Mouse (Mus musculus): ENCODE measurements around the gene Ubash3a.

The Ubash3a gene

GRCm38 (mm10) chr17:31207771-31208334 lies at the start of gene Ubash3a:
Ubash3a (plus strand) TSS chr17:31207873.
- no peak for DNase-seq (ENCODE audit: low spot score in 2 of 2)

DNA sequence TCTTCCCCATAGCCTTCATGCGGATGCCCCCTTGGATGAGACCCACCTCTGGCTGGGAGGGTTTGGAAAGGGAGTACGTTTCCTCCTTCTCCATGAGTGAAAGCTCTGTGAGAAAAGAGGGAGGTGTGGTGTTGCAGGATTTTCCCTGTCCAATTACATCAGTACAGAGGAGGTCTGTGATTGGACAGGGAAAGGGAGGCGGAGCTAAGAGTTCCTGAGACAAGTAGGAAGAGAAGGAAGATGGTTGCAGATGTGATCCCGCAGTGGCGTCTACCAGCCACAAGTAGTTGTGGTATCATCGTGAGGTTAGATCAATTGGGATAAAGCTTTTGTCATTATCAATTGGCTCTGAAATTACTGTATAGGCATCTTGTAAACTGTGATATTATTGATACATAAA lies 49.8 kb upstream of the Ubash3a start:
- DNase-seq (ENCODE audit: low spot score in 2 of 2), result no peak

DNA sequence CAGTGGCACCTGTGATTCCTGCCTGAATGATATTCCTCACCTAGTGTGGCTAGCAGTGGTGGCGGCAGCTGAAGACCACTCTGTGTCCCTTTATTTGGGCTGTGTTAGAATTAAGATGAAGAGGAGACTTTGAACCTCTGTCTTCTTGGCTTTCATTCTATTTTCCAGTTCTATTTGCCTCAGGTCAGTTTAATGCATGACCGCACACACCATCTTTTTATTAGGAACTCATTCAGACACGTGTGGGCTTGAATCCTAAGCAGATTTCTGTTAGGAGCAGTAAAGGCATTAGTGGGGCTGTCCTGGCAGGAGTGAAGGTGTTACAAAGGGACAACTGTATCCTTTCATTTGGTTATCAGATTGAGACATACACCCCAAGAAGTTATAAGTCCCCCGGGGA lies 47.4 kb upstream of the Ubash3a start:
- DNase-seq (ENCODE audit: low spot score in 2 of 2), result no peak

GRCm38 (mm10) chr17:31162607-31163006 lies 45.1 kb upstream of the Ubash3a start:
- DNase-seq (ENCODE audit: low spot score in 2 of 2), result no peak

DNA sequence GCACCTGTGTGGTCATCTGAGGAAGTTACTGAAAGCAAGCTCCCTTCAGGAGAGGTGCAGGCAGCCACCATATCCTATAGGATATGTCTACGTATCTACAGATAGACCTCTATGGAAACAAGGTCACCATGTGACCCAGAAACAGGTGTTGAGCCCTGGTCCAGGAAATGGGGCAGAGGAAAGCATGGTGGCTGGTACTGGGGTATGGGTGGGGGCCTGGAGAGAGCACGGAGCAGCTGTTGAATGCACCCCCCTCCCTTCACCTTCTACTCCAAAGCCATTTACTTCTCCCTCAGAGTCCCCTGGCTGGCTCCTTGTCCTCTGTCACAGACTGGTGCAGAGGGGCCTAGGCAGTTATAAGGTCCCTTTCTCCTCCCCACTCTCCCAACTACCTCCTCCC lies 43.9 kb upstream of the Ubash3a start:
- DNase-seq (ENCODE audit: low spot score in 2 of 2), result no peak

DNA sequence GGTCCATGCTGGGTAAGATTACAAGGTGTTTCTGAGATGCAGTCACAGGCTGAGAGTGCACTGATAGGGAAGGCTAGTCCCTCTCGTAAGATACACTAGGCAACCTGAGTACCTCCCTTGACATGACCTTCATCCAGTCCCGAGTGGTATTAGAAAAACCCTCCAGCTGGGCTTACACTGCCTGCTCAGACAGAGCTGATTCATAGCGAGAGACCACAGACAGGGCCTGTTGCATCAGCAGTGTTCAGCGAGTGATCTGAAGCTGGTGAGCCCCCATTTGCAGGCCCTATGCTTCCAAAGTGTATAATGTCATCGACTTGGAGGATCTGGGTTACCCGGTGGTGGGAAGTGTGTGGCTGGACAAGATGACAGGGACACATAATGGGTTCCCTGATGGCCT lies 42.5 kb upstream of the Ubash3a start, which contains the start of gene Tff1:
Tff1 (minus strand) TSS at position 151 of the 400 bp plus-strand sequence.
- DNase-seq (ENCODE audit: low spot score in 2 of 2), result no peak

GRCm38 (mm10) chr17:31169796-31170195 lies 37.9 kb upstream of the Ubash3a start:
- no peak for DNase-seq (ENCODE audit: low spot score in 2 of 2)

DNA sequence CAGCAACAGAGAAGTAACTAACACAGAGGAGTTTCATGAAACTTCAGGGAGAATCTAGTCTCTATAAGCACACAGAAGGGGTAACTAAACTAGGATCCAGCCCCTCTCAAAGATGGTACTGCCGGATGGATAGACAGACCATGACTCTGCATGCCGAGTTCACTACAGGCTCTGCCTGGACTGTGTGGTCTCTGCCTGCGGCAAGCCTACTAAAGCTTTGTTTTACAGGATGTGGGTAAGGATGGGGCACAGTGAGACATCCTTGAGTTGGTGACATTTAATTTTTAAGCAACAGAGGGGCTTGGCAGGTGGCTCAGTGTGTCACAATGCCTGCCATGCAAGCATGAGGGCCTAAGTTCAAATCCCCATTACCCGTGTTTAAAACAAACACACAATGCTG lies 31.4 kb upstream of the Ubash3a start:
- DNase-seq (ENCODE audit: low spot score in 2 of 2), result no peak

DNA sequence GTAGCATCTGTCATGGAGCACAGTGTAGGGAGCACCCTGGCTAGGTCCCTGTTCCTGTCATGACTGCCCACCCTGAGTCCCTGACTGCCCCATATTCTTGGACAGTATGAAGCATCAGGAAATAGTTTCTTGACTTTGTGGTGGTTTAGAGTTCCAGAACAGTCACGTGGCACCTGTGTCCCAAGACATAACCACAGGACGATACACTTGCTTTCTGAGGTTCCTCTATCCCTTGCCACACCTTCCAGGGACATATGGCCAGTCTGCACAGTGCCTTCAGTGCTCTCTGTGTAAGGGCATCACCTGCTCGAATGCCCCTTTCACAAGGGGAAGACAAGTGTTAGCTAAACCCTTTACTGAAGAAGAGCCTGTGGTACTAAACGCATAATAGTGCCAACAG lies 26.2 kb upstream of the Ubash3a start:
- DNase-seq (ENCODE audit: low spot score in 2 of 2), result no peak

GRCm38 (mm10) chr17:31183180-31183974 lies 24.3 kb upstream of the Ubash3a start:
- DNase-seq (ENCODE audit: low spot score in 2 of 2), result peak; percentile 28 to 37

GRCm38 (mm10) chr17:31184269-31184990 lies 23.2 kb upstream of the Ubash3a start:
- no peak for DNase-seq (ENCODE audit: low spot score in 2 of 2)

GRCm38 (mm10) chr17:31187370-31187769 lies 20.3 kb upstream of the Ubash3a start:
- DNase-seq (ENCODE audit: low spot score in 2 of 2), result peak; percentile 69 to 76

DNA sequence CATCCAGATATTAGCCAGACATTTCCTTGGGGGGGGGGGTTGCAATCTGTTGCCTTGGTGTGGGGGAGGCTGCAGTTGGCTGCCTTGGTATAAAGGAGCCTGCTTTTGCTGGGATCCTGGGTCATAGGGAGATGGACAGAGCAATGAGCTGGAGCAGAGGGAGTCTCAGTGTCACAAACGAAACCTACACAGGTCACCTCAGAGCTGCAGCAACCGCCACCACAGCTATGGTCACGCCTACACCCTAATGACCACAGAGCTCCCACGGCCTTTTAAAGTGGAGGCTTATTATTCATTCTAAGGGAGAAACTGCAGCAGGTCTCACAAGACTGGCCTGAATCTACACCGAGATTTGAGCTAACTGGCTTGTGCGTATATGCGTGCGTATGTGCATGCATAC lies 15.8 kb upstream of the Ubash3a start:
- no peak for DNase-seq (ENCODE audit: low spot score in 2 of 2)

GRCm38 (mm10) chr17:31192663-31193062 lies 15.0 kb upstream of the Ubash3a start:
- no peak for DNase-seq (ENCODE audit: low spot score in 2 of 2)

DNA sequence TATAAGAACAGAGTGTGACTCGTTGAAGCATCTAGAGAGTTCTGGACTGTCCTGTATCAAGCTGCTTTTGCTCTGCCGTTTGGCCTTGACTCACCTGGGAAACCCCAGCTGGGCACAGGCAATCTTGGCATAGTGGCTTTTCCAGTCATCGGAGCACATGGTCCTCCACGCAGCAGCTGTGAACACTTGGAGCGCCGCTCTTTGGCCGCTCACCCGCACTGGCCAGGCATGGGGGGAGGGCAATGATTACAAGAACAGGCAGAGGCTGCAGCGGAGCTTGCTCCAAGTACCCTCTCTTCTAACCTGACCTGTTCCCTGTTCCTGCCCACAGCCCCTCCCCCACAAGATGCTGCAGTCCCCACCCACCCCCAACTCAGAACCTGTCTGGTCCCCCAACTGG lies 14.3 kb upstream of the Ubash3a start:
- DNase-seq (ENCODE audit: low spot score in 2 of 2), result no peak

DNA sequence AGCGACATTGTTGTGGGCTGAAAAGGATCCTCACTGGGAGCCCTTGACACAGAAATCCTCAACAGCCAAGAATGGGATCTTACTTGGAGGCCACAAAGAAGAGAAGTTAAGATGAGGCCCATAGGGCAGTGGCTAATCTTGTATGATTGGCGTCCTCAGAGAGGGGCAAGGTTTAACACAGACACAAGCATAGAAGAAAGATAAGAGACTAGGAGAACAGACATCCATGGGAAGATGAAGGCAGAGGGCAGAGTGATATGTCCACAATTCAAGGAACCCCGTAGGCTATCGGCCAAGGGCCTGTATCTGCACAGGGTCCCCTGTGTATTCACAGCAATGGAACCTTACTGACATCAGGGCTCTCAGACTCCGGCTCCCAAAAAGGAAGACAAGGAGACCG lies 12.5 kb upstream of the Ubash3a start:
- DNase-seq (ENCODE audit: low spot score in 2 of 2), result no peak

DNA sequence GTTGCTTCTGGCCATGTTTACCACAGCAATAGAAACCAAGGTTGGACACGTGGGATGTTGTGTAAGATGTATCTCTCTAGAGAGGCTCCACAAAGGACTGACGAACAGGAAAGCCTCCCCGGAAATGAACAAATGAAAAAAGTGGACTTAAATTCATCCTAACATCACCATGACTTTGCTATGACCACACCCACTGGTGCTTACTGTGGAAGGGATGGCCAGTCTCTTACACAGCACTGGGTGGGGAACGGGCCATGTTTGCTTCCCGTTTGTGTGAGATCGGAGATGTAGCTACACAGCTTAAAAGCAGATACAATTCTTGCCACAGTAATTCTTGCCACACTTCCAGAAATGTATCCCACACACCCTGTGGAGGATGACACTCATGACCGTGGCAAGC lies 11.4 kb upstream of the Ubash3a start:
- no peak for DNase-seq (ENCODE audit: low spot score in 2 of 2)

GRCm38 (mm10) chr17:31198877-31199276 lies 8.8 kb upstream of the Ubash3a start, which contains the start of gene Tmprss3:
Tmprss3 (minus strand) TSS chr17:31198977.
- no peak for DNase-seq (ENCODE audit: low spot score in 2 of 2)

- no peak for DNase-seq (ENCODE audit: low spot score in 2 of 2)
Measured at GRCm38 (mm10) chr17:31208654-31209053, 981 bp downstream of the Ubash3a start.

- no peak for DNase-seq (ENCODE audit: low spot score in 2 of 2)
Measured at GRCm38 (mm10) chr17:31209376-31209930, 1.8 kb downstream of the Ubash3a start.

DNA sequence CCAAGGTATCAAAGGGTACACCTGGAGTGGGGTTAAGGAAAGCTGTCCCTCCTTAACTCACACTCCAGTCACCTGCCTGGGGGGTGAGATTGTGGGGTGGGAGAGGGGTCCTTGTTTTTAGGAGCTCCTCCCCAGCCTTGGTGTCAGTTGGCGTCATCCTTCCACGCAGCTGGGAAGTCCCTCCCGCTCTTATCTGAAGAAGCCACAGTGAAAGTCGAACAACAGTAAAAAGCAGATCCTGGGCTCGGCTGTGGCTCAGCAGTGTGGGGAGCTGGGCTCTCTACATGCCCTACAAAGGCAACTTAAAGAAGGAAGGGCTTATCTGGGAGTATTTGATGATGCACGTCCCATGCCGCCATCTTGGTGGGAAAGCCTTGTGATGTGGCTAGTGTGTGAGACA lies 2.6 kb downstream of the Ubash3a start:
- DNase-seq (ENCODE audit: low spot score in 2 of 2), result no peak

DNA sequence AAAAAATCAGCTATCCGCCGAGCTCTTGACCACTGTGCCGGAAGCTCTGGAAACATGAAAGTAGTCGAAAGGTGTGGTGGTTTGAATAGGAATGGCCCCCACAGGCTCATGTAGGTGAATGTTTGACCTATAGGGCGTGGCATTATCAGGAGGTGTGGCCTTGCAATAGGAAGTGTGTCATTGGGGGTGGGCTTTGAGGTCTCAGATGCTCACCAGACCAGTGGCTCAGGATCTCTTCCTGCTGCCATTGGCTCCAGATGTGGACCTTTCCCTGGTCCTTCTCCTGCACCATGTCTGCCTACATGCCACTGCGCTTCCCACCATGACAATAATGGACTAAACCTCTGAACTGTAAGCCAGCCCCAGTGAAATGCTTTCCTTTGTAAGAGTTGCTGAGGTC lies 4.2 kb downstream of the Ubash3a start:
- DNase-seq (ENCODE audit: low spot score in 2 of 2), result no peak
